Mouse (Mus musculus) frontal cortex, adult 2 months (tissue): ENCODE measurements at regions not wholly inside any gene's neighbourhood (a gene's known extent, or its start where the extent isn't known, plus 50 kb on each side); places are given as distances from the start of the nearest gene placed in this dataset.

ENCODE experiments used
- DNase-seq, 2 experiments: peaks; one replicate each; pipeline ENCODE4 v3.0.0; 2022; ENCODE audit warnings: low spot score in 1 of 2; ENCODE audit errors: extremely low spot score in 1 of 2

- no peak for DNase-seq
Observed at GRCm38 (mm10) chr13:113433456-113433855, 140.5 kb downstream of the BC067074 start.

- no peak for DNase-seq
Observed at GRCm38 (mm10) chr13:113429615-113430014, 136.7 kb downstream of the BC067074 start.
